Mouse (Mus musculus) adrenal gland, postnatal 14 days (tissue): ENCODE data around the gene Pias3. TPM values are rescaled to one million over a fixed set of nuclear protein-coding genes. Genes with fewer than 3 reads are reported as not detected.
A peak's percentile ranks its signal among the peaks of the same experiment; 100 is the strongest.
"Not testable (repeated sequence)": the region's sequence is repeated elsewhere in the genome, so short reads cannot be mapped to it uniquely, and the experiment has no call there.

Source experiments
- DNase-seq: peaks from one replicate; pipeline ENCODE4 v3.0.0; 2021; ENCODE audit warnings: mixed read lengths
- total RNA-seq: library from RNA; stranded (reverse); gene quantifications from 2 replicates; pipeline ENCODE4 v1.2.3, GENCODE M21; 2021

Gene Pias3
- total RNA-seq, 1 experiment from 2014 or later: 21.3 TPM

- DNase-seq: no peak
These were observed 33.2 kb downstream of the Pias3 start for GRCm38 (mm10) chr3:96729403-96729784.

GRCm38 (mm10) chr3:96730785-96731184 is 34.6 kb downstream of the Pias3 start:
- DNase-seq: no peak

- DNase-seq: no peak
These were observed 37.8 kb downstream of the Pias3 start for GRCm38 (mm10) chr3:96733984-96734383.

DNA sequence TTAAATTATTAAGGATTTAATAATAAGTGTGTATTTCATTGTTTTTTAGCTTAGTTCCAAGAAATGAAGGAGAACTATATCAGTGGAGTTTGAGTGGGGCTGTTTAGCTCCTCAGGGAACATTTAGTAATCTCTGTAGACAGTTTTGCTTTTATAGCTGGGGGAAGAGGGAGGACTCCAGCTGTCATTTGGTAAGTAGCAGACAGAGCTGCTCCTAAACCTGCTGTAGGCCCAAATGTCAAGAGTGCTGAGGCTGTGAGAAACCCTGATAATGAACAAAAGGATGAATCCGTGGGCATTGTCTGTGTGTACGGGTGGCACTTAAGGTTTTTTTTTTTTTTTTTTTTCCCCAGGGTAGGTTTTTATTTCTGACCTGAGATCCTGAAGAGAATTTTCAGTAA is 39.0 kb downstream of the Pias3 start:
- DNase-seq: no peak

DNA sequence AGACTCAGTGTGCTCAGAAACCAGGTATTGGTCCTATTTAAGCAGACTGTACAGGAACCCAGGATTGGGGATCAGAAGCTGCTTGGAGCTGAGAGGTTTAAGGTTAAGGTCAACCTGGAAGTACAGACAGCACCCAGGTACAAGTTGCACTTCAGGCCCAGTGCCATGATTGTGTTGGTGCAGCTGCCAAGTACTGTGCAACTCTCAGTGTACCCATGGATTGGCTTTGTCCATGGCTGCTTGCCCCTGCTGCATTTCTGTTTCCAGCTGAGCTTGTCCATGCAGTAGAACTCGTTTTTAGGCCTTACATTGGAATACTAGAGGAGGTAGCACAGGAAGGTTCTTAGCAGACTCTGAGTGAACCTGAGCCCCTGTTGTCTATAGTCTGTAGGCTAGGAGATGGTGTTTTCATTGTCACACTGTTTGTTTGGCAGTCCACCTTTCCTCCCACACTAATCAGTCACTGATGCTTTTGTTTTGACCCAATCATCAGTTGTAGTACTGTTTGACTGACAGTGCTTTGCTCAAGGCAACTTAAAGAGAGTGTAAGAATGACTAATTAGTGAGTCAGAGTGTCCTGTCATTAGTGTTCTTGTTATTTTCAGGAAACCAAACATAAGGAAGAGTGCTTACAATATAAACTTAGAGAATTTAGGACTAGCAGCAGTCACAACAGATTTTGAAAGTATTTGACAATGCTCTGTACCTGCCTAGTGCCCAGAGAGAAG is 41.0 kb downstream of the Pias3 start:
- DNase-seq: peak; percentile 44

DNA sequence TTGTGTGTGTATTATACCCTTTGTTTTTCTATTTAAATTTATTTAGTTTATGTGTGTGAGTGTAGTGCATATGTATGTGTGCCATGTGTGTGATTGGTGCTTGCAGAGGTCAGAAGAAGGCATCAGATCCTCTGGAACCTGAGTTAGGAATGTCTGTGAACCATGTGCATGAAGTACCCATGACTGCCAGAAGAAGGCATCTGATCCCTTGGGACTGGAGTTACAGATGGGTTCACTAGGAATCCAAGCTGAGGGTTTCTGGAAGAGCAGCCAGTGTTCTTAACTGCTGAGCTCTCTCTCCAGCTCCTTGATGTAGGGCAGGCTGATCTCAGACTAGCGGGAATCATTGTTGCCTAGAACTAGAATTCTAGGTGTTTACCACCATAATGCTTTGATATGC is 41.8 kb downstream of the Pias3 start:
- DNase-seq: no peak

DNA sequence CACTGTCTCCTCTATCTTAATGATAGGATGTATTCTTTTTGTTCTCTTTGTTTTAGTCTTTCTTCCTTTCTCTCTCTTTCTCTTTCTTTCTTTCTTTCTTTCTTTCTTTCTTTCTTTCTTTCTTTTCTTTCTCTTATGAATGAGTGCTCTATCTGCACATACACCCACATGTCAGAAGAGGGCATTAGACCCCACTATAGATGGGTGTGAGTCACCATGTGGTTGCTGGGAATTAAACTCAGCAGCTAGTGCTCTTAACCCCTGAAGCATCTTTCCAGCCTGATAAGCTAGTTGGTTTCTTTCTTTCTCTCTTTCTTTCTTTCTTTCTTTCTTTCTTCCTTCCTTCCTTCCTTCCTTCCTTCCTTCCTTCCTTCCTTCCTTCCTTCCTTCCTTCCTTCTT is 44.1 kb downstream of the Pias3 start:
- not testable (repeated sequence) for DNase-seq

DNA sequence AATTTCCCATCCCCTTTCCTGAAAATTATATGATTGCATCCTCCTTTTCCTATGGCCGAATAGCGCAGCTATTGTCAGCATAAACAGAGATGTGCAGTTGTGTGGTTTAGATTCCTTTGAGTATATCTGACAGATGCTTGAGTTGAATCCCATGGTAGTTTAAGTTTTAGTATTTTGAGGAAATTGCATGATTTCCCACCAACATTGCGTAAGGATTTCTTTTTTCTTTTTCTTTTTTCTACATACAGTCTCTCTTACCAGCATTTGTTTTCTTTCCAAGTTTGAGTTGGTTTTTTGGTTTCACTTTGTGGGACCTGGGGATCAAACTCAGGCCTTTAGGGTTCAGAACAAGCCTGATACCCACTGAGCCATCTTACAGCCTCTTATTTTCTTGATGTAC is 48.2 kb downstream of the Pias3 start:
- no peak for DNase-seq

- DNase-seq: no peak
These were observed 50.6 kb downstream of the Pias3 start for GRCm38 (mm10) chr3:96746829-96747228.

Other genes starting within 250 kb of the Pias3 start
- not detected in 2 replicates for gene BC107364, start 244.1 kb upstream of the Pias3 start, total RNA-seq
- 6.9 TPM in 1 of 2 replicates, not detected in the other for gene Hfe2, start 171.2 kb upstream of the Pias3 start, total RNA-seq
- 479 and 772 TPM in 2 replicates for gene Txnip, start 138.4 kb upstream of the Pias3 start, total RNA-seq
- gene Gm16253, start 119.4 kb upstream of the Pias3 start, total RNA-seq: not detected in 2 replicates
- 35.0 and 36.1 TPM in 2 replicates for gene Polr3gl, start 102.2 kb upstream of the Pias3 start, total RNA-seq
- gene Ankrd34a, start 99.7 kb upstream of the Pias3 start, total RNA-seq: 0.49 and 0.70 TPM in 2 replicates
- gene Lix1l, start 95.2 kb upstream of the Pias3 start, total RNA-seq: 29.1 and 29.6 TPM in 2 replicates
- gene Rbm8a, start 66.5 kb upstream of the Pias3 start, total RNA-seq: 95.0 and 98.6 TPM in 2 replicates
- gene Pex11b, start 61.0 kb upstream of the Pias3 start, total RNA-seq: 43.6 and 45.6 TPM in 2 replicates
- gene Gm42957, start 60.9 kb upstream of the Pias3 start, total RNA-seq: 0.19 and 0.34 TPM in 2 replicates
- 1.6 and 2.6 TPM in 2 replicates for gene Itga10, start 50.8 kb upstream of the Pias3 start, total RNA-seq
- 1.7 and 2.9 TPM in 2 replicates for gene Ankrd35, start 26.3 kb upstream of the Pias3 start, total RNA-seq
- 3.6 and 4.1 TPM in 2 replicates for gene Nudt17, start 12.2 kb downstream of the Pias3 start, total RNA-seq
- gene Polr3c, start 31.2 kb downstream of the Pias3 start, total RNA-seq: 26.4 and 33.4 TPM in 2 replicates
- 33.5 and 34.2 TPM in 2 replicates for gene Rnf115, start 31.3 kb downstream of the Pias3 start, total RNA-seq
- gene Pdzk1, start 132.9 kb downstream of the Pias3 start, total RNA-seq: 0.26 and 4.2 TPM in 2 replicates
- not detected in 2 replicates for gene Cd160, start 133.0 kb downstream of the Pias3 start, total RNA-seq
- gene Gja5, start 208.3 kb downstream of the Pias3 start, total RNA-seq: 3.4 and 4.0 TPM in 2 replicates
- gene Gpr89, start 209.0 kb downstream of the Pias3 start, total RNA-seq: 27.0 and 29.2 TPM in 2 replicates
- gene Gja8, start 229.6 kb downstream of the Pias3 start, total RNA-seq: not detected in 2 replicates